Mouse (Mus musculus) urinary bladder, postnatal 0 days (tissue): ENCODE results near the gene C130032M10Rik. TPM values are rescaled to one million over a fixed set of nuclear protein-coding genes. Genes with fewer than 3 reads are reported as not detected.

Experiments
- polyA plus RNA-seq: library from polyadenylated mRNA; unstranded; fragments of >200 nt; fragmentation: Nextera tagmentation; extraction: Ambion mirVana; gene quantifications from 2 replicates; pipeline ENCODE4 v1.2.1, GENCODE M21; 2015

C130032M10Rik gene
- not detected in 2 replicates for polyA plus RNA-seq

DNA sequence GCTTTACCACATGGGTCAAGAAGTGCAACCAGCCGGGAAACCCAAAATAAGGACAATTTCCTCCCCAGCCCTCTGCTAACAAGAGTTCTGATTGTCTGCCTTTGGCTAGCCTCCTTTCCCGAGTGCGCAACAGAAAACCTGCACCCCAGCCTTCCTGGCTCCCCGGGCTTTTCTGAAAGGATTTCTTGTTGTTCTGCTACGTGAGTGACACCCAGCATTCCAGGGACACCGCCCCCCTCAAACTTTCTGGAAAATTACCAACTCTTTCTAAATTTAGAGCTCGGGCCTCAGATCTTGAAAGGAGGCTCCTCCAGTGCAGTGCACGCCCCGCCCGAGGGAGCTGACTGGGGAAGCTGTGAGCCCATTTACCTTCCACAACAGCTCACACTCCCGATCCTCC is at the start of gene C130032M10Rik:
Gene C130032M10Rik, plus strand, starts transcription at position 334 of the 400 bp plus-strand sequence.

DNA sequence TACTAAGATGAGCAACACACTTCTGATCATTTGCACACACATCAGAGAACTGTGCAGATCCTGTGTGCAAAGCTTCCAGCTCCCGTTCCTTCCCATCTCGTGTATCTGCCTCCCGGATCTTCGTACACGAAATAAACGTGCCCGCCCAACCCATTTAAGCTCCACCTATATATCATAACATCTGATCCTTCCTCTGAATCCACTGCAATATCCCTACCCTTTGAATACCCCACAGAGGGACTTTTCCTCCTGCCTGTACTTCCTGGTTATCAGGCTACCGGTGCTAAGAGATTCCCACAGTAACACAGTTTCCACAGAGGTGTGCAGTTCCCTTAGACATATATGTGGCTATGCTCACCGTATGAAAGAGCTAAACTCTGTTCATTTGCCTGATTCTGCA is 10.7 kb upstream of the C130032M10Rik start, which contains the start of gene Ccr4:
Gene Ccr4, minus strand, starts transcription at position 101 of the 400 bp plus-strand sequence.

DNA sequence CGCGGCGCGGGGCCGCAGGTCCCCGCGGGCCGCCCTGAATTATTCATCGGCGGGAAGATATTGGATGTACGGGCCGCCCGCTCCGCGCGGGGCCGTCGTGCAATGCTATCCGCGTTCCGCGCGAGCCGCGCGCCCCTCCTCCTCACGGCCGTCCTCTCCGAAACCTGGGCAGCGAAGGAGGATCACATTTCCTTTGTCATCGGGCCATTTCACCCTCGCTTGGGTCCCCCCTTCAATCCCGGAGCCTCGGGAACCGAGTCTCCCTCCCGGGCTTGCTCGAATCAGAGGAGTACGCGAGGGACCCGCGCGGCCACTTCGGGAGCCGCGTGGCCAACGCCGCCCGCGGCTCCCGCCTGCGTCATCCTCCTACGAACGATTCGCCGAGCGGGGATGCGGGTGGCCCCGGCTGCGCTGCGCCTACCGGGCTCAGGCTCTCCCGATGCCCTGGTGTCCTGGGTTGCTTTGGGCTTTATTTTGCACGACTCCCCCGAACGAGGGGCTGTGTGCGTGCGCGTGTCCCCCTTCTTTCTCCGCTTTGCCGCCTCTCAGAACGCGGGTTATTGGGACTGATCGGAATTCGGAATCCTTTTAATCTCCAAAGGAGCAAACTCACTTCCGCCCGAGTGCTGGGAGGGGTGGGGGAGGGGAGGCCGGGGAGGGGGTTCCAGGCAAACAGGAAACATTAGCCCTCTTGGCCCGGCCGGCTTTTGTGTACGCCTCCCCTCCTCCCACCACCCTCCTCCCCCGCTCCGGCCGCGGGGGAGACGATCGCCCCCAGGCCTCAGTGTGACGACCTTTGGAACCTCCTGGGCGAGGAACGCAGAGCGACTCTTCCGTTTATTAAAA is 48.5 kb downstream of the C130032M10Rik start, which contains the start of gene Trim71:
Gene Trim71, minus strand, starts transcription at position 609 of the 846 bp plus-strand sequence.

Other genes starting within 250 kb of the C130032M10Rik start
- 0.70 TPM in 1 of 2 replicates, not detected in the other for gene Bcl2a1c, start 185.6 kb upstream of the C130032M10Rik start, polyA plus RNA-seq
- gene Crtap, start 125.0 kb upstream of the C130032M10Rik start, polyA plus RNA-seq = 118 and 125 TPM in 2 replicates
- 21.1 and 22.3 TPM in 2 replicates for gene Glb1, start 114.6 kb upstream of the C130032M10Rik start, polyA plus RNA-seq
- gene Tmppe, start 114.6 kb upstream of the C130032M10Rik start, polyA plus RNA-seq = 4.4 and 5.2 TPM in 2 replicates
- gene Ccr4, start 10.8 kb upstream of the C130032M10Rik start, polyA plus RNA-seq = 0.71 and 1.3 TPM in 2 replicates
- 0.23 and 0.28 TPM in 2 replicates for gene Trim71, start 48.7 kb downstream of the C130032M10Rik start, polyA plus RNA-seq
- 22.7 and 25.6 TPM in 2 replicates for gene Cnot10, start 124.5 kb downstream of the C130032M10Rik start, polyA plus RNA-seq
- gene Dync1li1, start 173.1 kb downstream of the C130032M10Rik start, polyA plus RNA-seq = 43.8 and 49.2 TPM in 2 replicates
- gene Cmtm6, start 215.4 kb downstream of the C130032M10Rik start, polyA plus RNA-seq = 43.5 and 43.8 TPM in 2 replicates